Mouse (Mus musculus): ENCODE data around the gene Sipa1. TPM values are rescaled to one million over a fixed set of nuclear protein-coding genes. Genes with fewer than 3 reads are reported as not detected.

The Sipa1 gene
- total and polyA plus RNA-seq, 3 experiments = 6.2 to 15.5 TPM; not detected in 1

GRCm38 (mm10) chr19:5625311-5625710, 38.2 kb downstream of the Sipa1 start:
- Histone ChIP-seq H3K4me1 (ENCODE audit: control insufficient read depth in 1 of 2, insufficient read depth in 2 of 2, low read length in 2 of 2) (peaks cover 2 to 5% of the 10 kb centered on the region in 2 experiments; a peak in 2 of 4 replicates), H3K27me3 (ENCODE audit: control insufficient read depth in 1 of 2, insufficient read depth in 2 of 2, low read length in 2 of 2) (no peaks in the 10 kb centered on the region), H3K9me3 (replicated peaks; ENCODE audit: insufficient read depth, low read length) (no peaks in the 10 kb centered on the region), H3K27ac (ENCODE audit: control insufficient read depth, low read depth, low read length) (no peak overlapping the region), H3K36me3 (ENCODE audit: control insufficient read depth in 1 of 2, insufficient read depth in 2 of 2, low read length in 2 of 2) (no peaks in the 10 kb centered on the region), H3K9ac (ENCODE audit: control insufficient read depth, low read depth, low read length, poor library complexity, severe bottlenecking) (no peak overlapping the region), H3K79me2 (ENCODE audit: control insufficient read depth, insufficient read depth, low read length, poor library complexity) (no peaks in the 10 kb centered on the region), H3K4me3 (ENCODE audit: control insufficient read depth in 1 of 2, insufficient read depth in 1 of 2, low read depth in 2 of 2, low read length in 2 of 2) (no peak overlapping the region)
- TF ChIP-seq ELF1 (IDR thresholded peaks at IDR 0.05; ENCODE audit: low read depth, low read length) (no peak), CHD2 (IDR thresholded peaks at IDR 0.05; ENCODE audit: low read length) (no peak), ZC3H11A (IDR thresholded peaks at IDR 0.05; ENCODE audit: low read depth, low read length) (no peak), ETS1 (IDR thresholded peaks at IDR 0.05; ENCODE audit: low read depth, low read length) (no peak), BHLHE40 (IDR thresholded peaks at IDR 0.05; ENCODE audit: borderline replicate concordance, low read depth, low read length) (no peak), ZKSCAN1 (IDR thresholded peaks at IDR 0.05; ENCODE audit: low read depth, low read length) (no peak)
- DNase-seq (ENCODE audit: low read depth, low spot score) = no peak

- Histone ChIP-seq H3K4me1 (ENCODE audit: control insufficient read depth in 1 of 2, insufficient read depth in 2 of 2, low read length in 2 of 2) (peaks cover 4 to 13% of the 10 kb centered on the region in 2 experiments; a peak in 3 of 4 replicates), H3K4me3 (ENCODE audit: control insufficient read depth in 1 of 2, insufficient read depth in 1 of 2, low read depth in 2 of 2, low read length in 2 of 2) (no peak overlapping the region), H3K27ac (ENCODE audit: control insufficient read depth, low read depth, low read length) (no peak overlapping the region), H3K36me3 (ENCODE audit: control insufficient read depth in 1 of 2, insufficient read depth in 2 of 2, low read length in 2 of 2) (peaks cover 0 to 2% of the 10 kb centered on the region in 2 experiments; a peak in 2 of 4 replicates), H3K9me3 (replicated peaks; ENCODE audit: insufficient read depth, low read length) (no peaks in the 10 kb centered on the region), H3K79me2 (ENCODE audit: control insufficient read depth, insufficient read depth, low read length, poor library complexity) (no peaks in the 10 kb centered on the region), H3K9ac (ENCODE audit: control insufficient read depth, low read depth, low read length, poor library complexity, severe bottlenecking) (no peak overlapping the region), H3K27me3 (ENCODE audit: control insufficient read depth in 1 of 2, insufficient read depth in 2 of 2, low read length in 2 of 2) (no peaks in the 10 kb centered on the region)
- no peak for DNase-seq (ENCODE audit: low read depth, low spot score)
- TF ChIP-seq MYB (IDR thresholded peaks at IDR 0.05; ENCODE audit: low read depth, low read length) (no peak), MXI1 (IDR thresholded peaks at IDR 0.05; ENCODE audit: low read depth, low read length) (no peak), GATA1 (IDR thresholded peaks at IDR 0.05; ENCODE audit: low read depth, low read length) (no peak), SMC3 (IDR thresholded peaks at IDR 0.05; ENCODE audit: low read depth, low read length) (no peak), NELFE (IDR thresholded peaks at IDR 0.05; ENCODE audit: low read depth, low read length) (no peak)
Measured at GRCm38 (mm10) chr19:5621884-5622283, 41.6 kb downstream of the Sipa1 start.

GRCm38 (mm10) chr19:5620007-5620406, 43.5 kb downstream of the Sipa1 start:
- DNase-seq (ENCODE audit: low read depth, low spot score) = no peak
- H3K79me2 ChIP-seq (ENCODE audit: control insufficient read depth, insufficient read depth, low read length, poor library complexity) = no peaks in the 10 kb centered on the region
- no peak overlapping the region for H3K9ac ChIP-seq (ENCODE audit: control insufficient read depth, low read depth, low read length, poor library complexity, severe bottlenecking)
- H3K4me1 ChIP-seq (ENCODE audit: control insufficient read depth in 1 of 2, insufficient read depth in 2 of 2, low read length in 2 of 2) = peaks cover 4 to 11% of the 10 kb centered on the region in 2 experiments; a peak in 3 of 4 replicates
- no peak overlapping the region for H3K4me3 ChIP-seq (ENCODE audit: control insufficient read depth in 1 of 2, insufficient read depth in 1 of 2, low read depth in 2 of 2, low read length in 2 of 2)
- no peak overlapping the region for H3K27ac ChIP-seq (ENCODE audit: control insufficient read depth, low read depth, low read length)
- TF ChIP-seq RAD21 (IDR thresholded peaks at IDR 0.05; ENCODE audit: low read depth, low read length) (no peak), GATA1 (IDR thresholded peaks at IDR 0.05; ENCODE audit: low read depth, low read length) (peak; percentile 50; the same call in 1 of the 2 replicates), POLR2AphosphoS5 (IDR thresholded peaks at IDR 0.05; ENCODE audit: borderline replicate concordance, low read depth, low read length) (no peak), ETS1 (IDR thresholded peaks at IDR 0.05; ENCODE audit: low read depth, low read length) (peak; percentile 37; the same call in 1 of the 2 replicates), POLR2A (IDR thresholded peaks at IDR 0.05; ENCODE audit: control insufficient read depth in 1 of 2, insufficient read depth in 1 of 2, low read depth in 1 of 2, low read length in 2 of 2, poor library complexity in 1 of 2) (no peak), E2F4 (IDR thresholded peaks at IDR 0.05; ENCODE audit: borderline replicate concordance, low read depth, low read length) (no peak), CTCF (IDR thresholded peaks at IDR 0.05 in 2 of 3, conservative IDR thresholded peaks at IDR 0.05 in 1 of 3; ENCODE audit: control insufficient read depth in 1 of 3, insufficient read depth in 1 of 3, low read depth in 2 of 3, low read length in 3 of 3, poor library complexity in 1 of 3, severe bottlenecking in 1 of 3) (no peak), CHD1 (IDR thresholded peaks at IDR 0.05; ENCODE audit: low read depth, low read length) (no peak), USF1 (IDR thresholded peaks at IDR 0.05; ENCODE audit: low read depth, low read length) (no peak), MAX (IDR thresholded peaks at IDR 0.05; ENCODE audit: low read length) (no peak), CHD2 (IDR thresholded peaks at IDR 0.05; ENCODE audit: low read length) (no peak), SMC3 (IDR thresholded peaks at IDR 0.05; ENCODE audit: low read depth, low read length) (no peak), MAFK (IDR thresholded peaks at IDR 0.05; ENCODE audit: borderline replicate concordance, low read depth, low read length) (no peak), NRF1 (IDR thresholded peaks at IDR 0.05; ENCODE audit: insufficient read depth, low read depth, low read length, poor library complexity, severe bottlenecking) (no peak), EP300 (IDR thresholded peaks at IDR 0.05; ENCODE audit: low read depth in 1 of 2, low read length in 2 of 2) (peak; percentile 38 to 46; a peak in 2 of 4 replicates), MYC (IDR thresholded peaks at IDR 0.05; ENCODE audit: low read depth, low read length) (no peak), RCOR1 (IDR thresholded peaks at IDR 0.05; ENCODE audit: low read depth, low read length) (peak; percentile 53)
- H3K9me3 ChIP-seq (replicated peaks; ENCODE audit: insufficient read depth, low read length) = no peaks in the 10 kb centered on the region
- H3K36me3 ChIP-seq (ENCODE audit: control insufficient read depth in 1 of 2, insufficient read depth in 2 of 2, low read length in 2 of 2) = peaks cover 0 to 2% of the 10 kb centered on the region in 2 experiments; a peak in 2 of 4 replicates
- no peaks in the 10 kb centered on the region for H3K27me3 ChIP-seq (ENCODE audit: control insufficient read depth in 1 of 2, insufficient read depth in 2 of 2, low read length in 2 of 2)

Data from MEL (cell line).